Mouse (Mus musculus) lung, adult 2 months (tissue): Measurements from ENCODE around the gene Cpox. TPM values are rescaled to one million over a fixed set of nuclear protein-coding genes. Genes with fewer than 3 reads are reported as not detected.
A peak's percentile ranks its signal among the peaks of the same experiment; 100 is the strongest.

Source experiments
- DNase-seq: peaks from one replicate; pipeline ENCODE4 v3.0.0; 2022
- H3K4me1 ChIP-seq: fragments of 200-500 bp; 2 replicates; pipeline ENCODE4 v1.6.1; 2011; ENCODE audit warnings: low read length; ENCODE audit not compliant: control insufficient read depth, insufficient read depth
- H3K4me3 ChIP-seq: fragments of 200-500 bp; replicated peaks from 2 replicates; pipeline ENCODE3; 2011; ENCODE audit warnings: low read depth, mild to moderate bottlenecking, control low read depth, low read length; ENCODE audit errors: extremely low read depth
- CTCF ChIP-seq: fragments of 200-500 bp; IDR thresholded peaks from 2 replicates; pipeline ENCODE4 v1.5.1; 2011; ENCODE audit warnings: mild to moderate bottlenecking, low read length, control low read depth; ENCODE audit not compliant: insufficient read depth
- POLR2A ChIP-seq: fragments of 200-500 bp; IDR thresholded peaks from 2 replicates; pipeline ENCODE4 v1.6.1; 2011; ENCODE audit warnings: low read depth, mild to moderate bottlenecking, control low read depth, low read length, borderline replicate concordance; ENCODE audit errors: extremely low read depth
- WGBS: fragments of 180-500 bp; shearing (Covaris S2); methylation state at CpG from one replicate; pipeline ENCODE4 v1.1.7; 2018; 5-methylcytosine and 5-hydroxymethylcytosine counted together
- polyA plus RNA-seq: library from polyadenylated mRNA; depleted of rRNA; stranded (reverse); fragments of >200 nt; gene quantifications from 2 replicates; pipeline ENCODE4 v1.2.3, GENCODE M21; 2012; rRNA removed

Gene Cpox
- polyA plus RNA-seq = 11.5 and 12.3 TPM in 2 replicates

- DNase-seq = peak; percentile 81
- TF ChIP-seq POLR2A (peak; percentile 66; the same call in 1 of the 2 replicates), CTCF (no peak)
- H3K4me1 ChIP-seq = peaks cover 2% of the 10 kb centered on the region
- peak within 1 kb of the TSS; percentile 74 for H3K4me3 ChIP-seq
- WGBS = under 1% methylated on average over 51 of the region's 51 CpGs
Observed at GRCm38 (mm10) chr16:58669917-58670630, at the start of gene Cpox. Gene Cpox, plus strand, starts transcription at chr16:58670292.

DNA sequence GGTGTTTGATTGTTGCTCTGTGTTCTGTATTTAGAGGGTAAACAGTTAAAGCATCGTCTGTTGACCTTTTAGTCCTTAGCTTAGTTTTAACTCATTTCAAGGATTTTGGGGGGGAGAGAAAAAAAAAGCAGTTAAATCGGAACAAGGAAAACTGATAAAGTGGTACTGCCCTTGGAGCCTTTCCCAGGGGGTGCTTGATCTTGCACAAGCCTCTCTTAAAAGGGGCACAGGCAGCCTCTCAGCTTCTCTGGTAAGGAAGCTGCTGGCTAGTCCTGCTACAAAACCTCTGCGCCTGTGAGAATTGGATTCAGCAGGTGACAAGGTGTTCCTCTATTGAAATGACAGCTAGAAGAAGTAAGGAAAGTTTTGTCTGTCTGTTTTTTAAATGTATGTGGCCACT is 47.7 kb upstream of the Cpox start:
- TF ChIP-seq POLR2A (no peak), CTCF (no peak)
- DNase-seq = peak; percentile 21
- Histone ChIP-seq H3K4me3 (no peak overlapping the region), H3K4me1 (no peaks in the 10 kb centered on the region)
- 73% methylated on average over 3 of the region's 3 CpGs for WGBS

DNA sequence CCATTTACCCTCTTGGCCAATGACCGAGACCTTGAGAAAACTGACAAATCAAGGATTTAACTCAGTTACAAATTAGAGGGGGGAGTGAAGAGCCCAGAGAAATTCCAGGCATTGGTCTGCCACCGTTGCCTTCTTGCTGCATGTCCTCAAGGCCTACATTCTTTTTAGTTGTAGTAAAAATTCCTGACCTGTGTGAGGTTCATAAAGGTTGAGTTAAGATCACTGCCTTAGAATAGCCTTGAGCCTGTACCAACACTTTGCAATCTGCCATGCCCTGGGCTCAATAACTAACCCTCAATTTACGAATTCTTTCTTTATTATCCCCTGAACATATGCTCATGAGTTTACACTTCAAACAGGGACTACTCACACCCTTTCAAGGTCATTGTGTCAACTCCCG is 47.0 kb upstream of the Cpox start:
- WGBS = 72% methylated on average over 4 of the region's 4 CpGs
- Histone ChIP-seq H3K4me1 (no peaks in the 10 kb centered on the region), H3K4me3 (no peak overlapping the region)
- no peak for TF ChIP-seq POLR2A
- TF ChIP-seq CTCF = no peak
- no peak for DNase-seq

DNA sequence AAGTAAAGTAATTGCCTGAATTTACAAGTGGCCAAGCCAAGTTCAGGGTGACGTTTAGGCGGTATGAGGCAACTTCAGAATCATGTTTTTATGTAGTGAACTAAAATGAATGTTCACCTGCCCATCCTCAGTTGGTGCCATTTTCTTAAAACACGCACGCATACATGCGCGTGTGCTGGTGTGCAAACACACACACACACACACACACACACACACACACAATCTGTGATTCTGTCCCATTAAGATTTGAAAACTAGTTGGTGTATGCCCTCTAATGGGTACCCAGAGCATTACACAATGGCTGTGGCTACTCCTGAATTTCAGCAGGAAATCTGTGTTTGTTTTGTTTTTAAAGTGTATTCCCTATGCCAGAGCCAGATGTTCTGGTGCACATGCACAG is 46.1 kb upstream of the Cpox start:
- Histone ChIP-seq H3K4me1 (no peaks in the 10 kb centered on the region), H3K4me3 (no peak overlapping the region)
- peak; percentile 40 for DNase-seq
- TF ChIP-seq CTCF (peak; percentile 36), POLR2A (no peak)
- WGBS = 53% methylated on average over 6 of the region's 6 CpGs

- WGBS = 83% methylated on average over 4 of the region's 4 CpGs
- Histone ChIP-seq H3K4me1 (no peaks in the 10 kb centered on the region), H3K4me3 (no peak overlapping the region)
- DNase-seq = no peak
- TF ChIP-seq CTCF (no peak; the same call in 1 of the 2 replicates), POLR2A (no peak)
Observed at GRCm38 (mm10) chr16:58627597-58628335, 42.3 kb upstream of the Cpox start.

DNA sequence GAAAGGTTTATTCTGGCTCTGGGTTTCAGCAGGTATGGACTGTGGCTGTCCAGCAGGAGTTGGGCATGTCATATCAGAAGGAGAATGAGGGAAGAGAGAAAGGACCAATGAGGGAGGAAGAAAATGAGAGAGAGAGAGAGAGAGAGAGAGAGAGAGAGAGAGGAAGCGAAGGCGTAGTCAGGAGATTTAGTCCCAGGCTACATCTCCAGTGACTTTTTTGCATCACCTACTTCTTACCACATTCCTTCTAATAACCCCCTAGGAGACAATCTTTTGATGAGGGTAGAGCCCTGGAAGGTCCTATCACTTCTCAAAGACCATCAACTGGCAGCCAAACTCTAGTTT is 41.8 kb upstream of the Cpox start:
- H3K4me3 ChIP-seq = no peak overlapping the region
- no peak for DNase-seq
- H3K4me1 ChIP-seq = no peaks in the 10 kb centered on the region
- 96% methylated on average over 2 of the region's 2 CpGs for WGBS
- TF ChIP-seq POLR2A = no peak
- TF ChIP-seq CTCF = no peak

DNA sequence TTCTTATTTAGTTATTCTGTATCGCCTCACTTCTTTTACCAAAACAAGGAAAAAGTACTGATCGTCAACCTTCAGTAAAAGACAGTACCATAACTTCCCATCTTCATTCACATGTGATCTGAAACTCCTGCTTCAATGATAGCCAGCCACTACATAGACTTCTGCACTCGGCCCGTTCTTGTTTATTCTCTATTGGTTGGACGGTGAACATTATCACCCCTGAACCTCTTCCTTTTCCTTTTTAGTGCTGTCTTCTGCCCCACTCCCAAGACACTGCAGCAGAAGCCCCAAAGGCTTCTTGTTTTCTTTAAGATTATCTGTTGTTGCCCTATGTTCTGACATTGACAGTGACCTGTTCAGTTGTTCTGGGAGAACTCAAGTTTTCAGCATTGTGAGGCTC is 41.1 kb upstream of the Cpox start:
- Histone ChIP-seq H3K4me3 (no peak overlapping the region), H3K4me1 (no peaks in the 10 kb centered on the region)
- TF ChIP-seq CTCF (no peak), POLR2A (no peak)
- 89% methylated on average over 5 of the region's 5 CpGs for WGBS
- DNase-seq = no peak

DNA sequence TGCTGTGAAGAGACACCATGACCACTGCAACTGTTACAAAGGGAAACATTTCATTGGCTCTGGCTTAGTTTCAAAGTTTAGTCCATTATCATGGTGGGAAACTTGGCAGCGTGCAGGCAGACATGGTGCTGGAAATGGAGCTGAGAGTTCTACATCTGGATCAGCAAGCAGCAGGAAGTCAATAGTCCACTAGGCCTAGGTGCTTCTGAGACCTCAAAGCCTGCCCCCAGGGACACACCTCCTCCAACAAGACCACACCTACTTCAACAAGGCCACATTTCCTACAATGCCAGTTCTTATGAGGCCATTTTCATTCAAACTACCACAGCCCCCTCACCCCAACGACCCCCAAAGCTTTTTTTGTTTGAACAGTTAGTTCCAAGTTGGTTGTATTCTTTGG is 40.4 kb upstream of the Cpox start:
- no peak for DNase-seq
- H3K4me1 ChIP-seq = no peaks in the 10 kb centered on the region
- 54% methylated on average over 2 of the region's 2 CpGs for WGBS
- no peak overlapping the region for H3K4me3 ChIP-seq
- TF ChIP-seq POLR2A (no peak), CTCF (no peak)

- WGBS = 38% methylated on average over 2 of the region's 2 CpGs
- H3K4me1 ChIP-seq = peaks cover 4% of the 10 kb centered on the region
- H3K4me3 ChIP-seq = no peak overlapping the region
- DNase-seq = no peak
- TF ChIP-seq CTCF = no peak
- TF ChIP-seq POLR2A = no peak
Observed at GRCm38 (mm10) chr16:58635866-58636265, 34.2 kb upstream of the Cpox start.

GRCm38 (mm10) chr16:58637448-58637847 is 32.6 kb upstream of the Cpox start:
- WGBS = 75% methylated on average over 4 of the region's 4 CpGs
- TF ChIP-seq CTCF = no peak
- no peak for TF ChIP-seq POLR2A
- Histone ChIP-seq H3K4me3 (no peak overlapping the region), H3K4me1 (peaks cover 4% of the 10 kb centered on the region)
- no peak for DNase-seq

GRCm38 (mm10) chr16:58638016-58638415 is 32.1 kb upstream of the Cpox start:
- no peak overlapping the region for H3K4me3 ChIP-seq
- 76% methylated on average over 7 of the region's 7 CpGs for WGBS
- TF ChIP-seq CTCF (no peak), POLR2A (no peak)
- no peak for DNase-seq
- H3K4me1 ChIP-seq = peaks cover 4% of the 10 kb centered on the region
